Mouse (Mus musculus) urinary bladder, adult 2 months (tissue): Measurements from ENCODE around the gene Gm20388. TPM values are rescaled to one million over a fixed set of nuclear protein-coding genes. Genes with fewer than 3 reads are reported as not detected.
A peak's percentile ranks its signal among the peaks of the same experiment; 100 is the strongest.

ENCODE experiments used
- DNase-seq: peaks from one replicate; pipeline ENCODE4 v3.0.0; 2022; ENCODE audit warnings: low spot score
- polyA plus RNA-seq: library from polyadenylated mRNA; depleted of rRNA; stranded (reverse); fragments of >200 nt; gene quantifications from 2 replicates; pipeline ENCODE4 v1.2.3, GENCODE M21; 2012

Gene Gm20388
- polyA plus RNA-seq, 1 experiment: 50.2 TPM

GRCm38 (mm10) chr8:119915298-119915697 lies 4.7 kb downstream of the Gm20388 start:
- no peak for DNase-seq

- no peak for DNase-seq
Measured at GRCm38 (mm10) chr8:119916237-119916892, 5.7 kb downstream of the Gm20388 start.

- DNase-seq: no peak
Measured at GRCm38 (mm10) chr8:119917415-119917814, 6.8 kb downstream of the Gm20388 start.

GRCm38 (mm10) chr8:119918155-119918567 lies 7.5 kb downstream of the Gm20388 start:
- no peak for DNase-seq

GRCm38 (mm10) chr8:119923259-119923658 lies 12.6 kb downstream of the Gm20388 start:
- DNase-seq: no peak

- DNase-seq: no peak
Measured at GRCm38 (mm10) chr8:119925428-119925827, 14.8 kb downstream of the Gm20388 start.

- DNase-seq: no peak
Measured at GRCm38 (mm10) chr8:119926474-119926873, 15.8 kb downstream of the Gm20388 start.

GRCm38 (mm10) chr8:119927422-119928092 lies 16.9 kb downstream of the Gm20388 start:
- DNase-seq: no peak

GRCm38 (mm10) chr8:119931317-119931716 lies 20.7 kb downstream of the Gm20388 start:
- DNase-seq: no peak

- DNase-seq: no peak
Measured at GRCm38 (mm10) chr8:119933681-119934080, 23.0 kb downstream of the Gm20388 start.

GRCm38 (mm10) chr8:119935541-119935940 lies 24.9 kb downstream of the Gm20388 start:
- DNase-seq: no peak

- no peak for DNase-seq
Measured at GRCm38 (mm10) chr8:119938481-119938880, 27.8 kb downstream of the Gm20388 start.

GRCm38 (mm10) chr8:119939336-119939735 lies 28.7 kb downstream of the Gm20388 start:
- no peak for DNase-seq

- no peak for DNase-seq
Measured at GRCm38 (mm10) chr8:119941471-119941870, 30.8 kb downstream of the Gm20388 start.

- no peak for DNase-seq
Measured at GRCm38 (mm10) chr8:119943616-119944015, 33.0 kb downstream of the Gm20388 start.

GRCm38 (mm10) chr8:119944096-119944811 lies 33.6 kb downstream of the Gm20388 start:
- DNase-seq: peak; percentile 49

- no peak for DNase-seq
Measured at GRCm38 (mm10) chr8:119946326-119946865, 35.8 kb downstream of the Gm20388 start.

- DNase-seq: no peak
Measured at GRCm38 (mm10) chr8:119947653-119948052, 37.0 kb downstream of the Gm20388 start.

- DNase-seq: no peak
Measured at GRCm38 (mm10) chr8:119948340-119948739, 37.7 kb downstream of the Gm20388 start.

- DNase-seq: no peak
Measured at GRCm38 (mm10) chr8:119952282-119952681, 41.6 kb downstream of the Gm20388 start.

GRCm38 (mm10) chr8:119952747-119953146 lies 42.1 kb downstream of the Gm20388 start:
- DNase-seq: no peak

- no peak for DNase-seq
Measured at GRCm38 (mm10) chr8:119955333-119955732, 44.7 kb downstream of the Gm20388 start.
